Mouse (Mus musculus): ENCODE data around the gene Kif18b.
A peak's percentile ranks its signal among the peaks of the same experiment; 100 is the strongest.

Kif18b gene

DNA sequence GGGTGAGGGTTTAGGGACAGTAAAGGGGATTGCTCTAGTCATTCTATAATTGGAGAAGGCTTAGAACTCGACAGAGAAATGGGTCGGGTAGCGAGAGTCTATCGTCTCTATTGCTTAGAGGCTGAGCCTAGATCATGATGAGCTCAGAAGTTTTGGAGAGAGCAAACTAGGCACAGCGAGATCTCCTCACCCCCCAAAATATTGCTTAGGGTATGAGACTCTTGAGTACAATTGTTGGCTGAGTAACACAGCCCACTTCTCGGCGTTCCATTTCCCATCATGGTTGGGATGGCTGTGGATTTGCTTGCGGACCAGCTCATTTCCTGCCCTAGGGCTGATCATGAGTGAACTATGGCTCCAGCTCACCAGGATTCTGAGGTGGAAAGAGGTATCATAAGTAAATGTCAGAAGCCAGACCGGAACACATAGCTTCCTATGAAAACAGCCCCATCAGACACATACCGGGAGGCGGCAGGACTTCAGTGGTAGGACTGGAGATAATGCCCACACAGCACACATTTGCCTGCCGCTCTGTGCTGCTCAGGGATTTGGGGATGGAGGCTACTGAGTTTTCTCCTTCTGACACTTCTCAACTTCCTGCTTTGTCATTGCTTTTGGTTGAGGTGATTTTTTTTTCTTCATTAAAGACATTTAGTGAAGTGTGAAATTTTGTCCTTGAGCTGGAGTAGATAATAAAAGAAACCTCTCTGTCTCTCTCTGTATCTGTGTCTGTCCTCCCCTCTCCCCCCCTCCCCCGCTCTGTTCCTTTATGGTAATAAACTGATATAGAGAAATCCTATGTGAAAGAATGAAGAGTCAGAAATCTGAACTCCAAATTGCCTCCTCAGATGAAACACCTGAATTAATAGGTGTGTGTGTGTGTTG, 43.4 kb downstream of the Kif18b start:
- no peak for DNase-seq (ENCODE audit: inconsistent age in 2 of 2, low spot score in 1 of 2)

DNA sequence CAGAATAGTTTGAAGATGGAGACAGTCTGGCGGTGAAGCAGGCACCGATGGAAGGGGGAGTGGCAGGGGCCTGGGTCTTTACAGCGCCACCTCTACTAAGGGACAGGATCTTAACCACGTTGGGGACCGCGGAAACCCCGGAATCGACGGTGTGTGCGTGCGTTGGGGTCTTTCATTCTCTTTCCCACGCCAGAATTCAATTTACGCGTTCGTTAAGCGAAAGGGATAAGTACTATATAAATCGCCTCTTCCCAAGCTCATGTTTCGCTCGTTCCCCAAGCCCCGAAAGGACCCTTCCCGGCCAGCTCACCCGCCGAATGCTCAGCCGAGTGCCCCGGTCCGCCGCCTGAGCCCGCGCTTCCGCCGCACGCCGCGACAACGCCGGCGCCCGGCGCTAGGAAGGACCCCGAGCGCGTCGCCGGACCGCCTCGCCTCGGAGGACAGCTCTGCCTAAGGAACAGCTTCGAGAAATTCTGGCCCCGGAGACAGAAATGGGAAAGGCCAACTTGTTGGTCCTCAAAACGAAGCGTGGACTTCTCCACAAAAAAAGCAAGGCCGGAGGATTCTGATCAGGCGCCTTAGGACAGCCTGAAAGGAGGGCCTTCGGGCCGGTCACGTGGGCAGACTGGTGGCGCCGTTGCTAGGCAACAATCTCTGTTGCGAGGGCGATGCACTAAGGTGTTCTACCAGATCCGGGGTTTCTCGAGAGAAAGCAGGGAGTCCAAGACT, 44.2 kb downstream of the Kif18b start, which contains the start of the genes Eftud2 and Ccdc103:
TSS of gene Eftud2 (minus strand) at position 401 of the 729 bp plus-strand sequence.
TSS of gene Ccdc103 (plus strand) at position 620 of the 729 bp plus-strand sequence.
- DNase-seq (ENCODE audit: inconsistent age in 2 of 2, low spot score in 1 of 2): peak; percentile 93 to 99

DNA sequence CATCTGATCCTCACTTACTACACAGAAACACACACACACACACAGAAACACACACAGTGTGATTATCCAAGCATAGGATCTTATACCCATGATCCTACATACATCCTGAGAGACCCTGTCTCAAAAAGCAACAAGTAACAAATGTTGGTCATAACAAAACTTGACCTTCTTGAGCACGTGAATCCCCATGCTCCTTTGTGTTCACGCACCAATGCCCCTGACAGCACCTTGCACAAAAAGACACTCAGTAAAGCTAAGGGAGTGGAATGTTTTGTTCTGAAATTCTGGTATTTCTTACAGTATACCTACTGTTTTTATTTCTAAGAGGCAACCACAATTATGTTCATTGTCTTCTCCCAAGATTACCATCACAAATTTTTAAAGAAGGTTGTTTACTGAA, 45.4 kb downstream of the Kif18b start:
- DNase-seq (ENCODE audit: inconsistent age in 2 of 2, low spot score in 1 of 2): no peak

DNA sequence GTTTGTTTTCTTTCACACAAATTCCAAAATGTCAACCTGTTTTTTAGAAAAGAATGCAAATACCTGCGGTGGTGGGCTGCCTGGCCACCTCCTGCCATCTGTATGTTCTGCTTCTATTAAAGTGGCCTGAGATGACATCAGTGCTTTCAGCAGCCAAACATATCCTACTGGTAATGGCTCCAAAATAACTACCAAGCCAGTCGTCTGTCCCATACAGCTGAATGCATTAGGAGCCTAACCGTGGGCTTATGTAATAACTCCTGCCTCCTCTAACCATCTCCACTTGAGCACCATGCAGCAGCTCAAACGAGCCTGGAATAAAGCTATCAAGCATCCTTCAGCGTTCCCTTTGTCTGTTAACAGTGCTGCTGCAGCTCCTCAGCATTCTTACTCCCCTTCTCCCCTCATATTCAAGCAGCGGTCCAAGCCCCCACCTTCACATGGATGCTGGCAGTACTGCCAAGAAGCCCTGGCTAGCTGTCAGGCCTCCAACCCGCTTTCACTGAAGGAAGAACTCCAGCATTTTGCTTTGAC, 50.1 kb downstream of the Kif18b start:
- DNase-seq (ENCODE audit: inconsistent age in 2 of 2, low spot score in 1 of 2): no peak

DNA sequence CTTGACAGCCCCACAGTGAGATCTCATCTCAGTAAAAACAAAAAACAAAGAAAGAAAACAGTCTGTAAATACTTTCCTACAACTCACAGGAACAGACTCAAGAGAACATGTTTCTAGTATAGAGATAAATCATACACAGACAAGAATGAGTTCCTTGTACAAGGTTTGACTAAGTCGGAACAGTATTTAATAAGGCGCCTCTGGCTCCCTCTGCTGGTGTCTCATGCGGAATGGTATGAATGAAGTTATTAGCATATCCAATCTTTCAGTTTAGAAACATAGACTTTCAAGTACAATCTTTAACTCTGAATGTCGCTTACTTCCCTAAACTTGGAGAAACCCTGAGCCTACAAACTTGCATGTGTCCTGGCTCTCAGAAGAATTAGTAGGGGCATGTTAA, 60.7 kb downstream of the Kif18b start:
- DNase-seq (ENCODE audit: inconsistent age in 2 of 2, low spot score in 1 of 2): peak; percentile 63 to 86

DNA sequence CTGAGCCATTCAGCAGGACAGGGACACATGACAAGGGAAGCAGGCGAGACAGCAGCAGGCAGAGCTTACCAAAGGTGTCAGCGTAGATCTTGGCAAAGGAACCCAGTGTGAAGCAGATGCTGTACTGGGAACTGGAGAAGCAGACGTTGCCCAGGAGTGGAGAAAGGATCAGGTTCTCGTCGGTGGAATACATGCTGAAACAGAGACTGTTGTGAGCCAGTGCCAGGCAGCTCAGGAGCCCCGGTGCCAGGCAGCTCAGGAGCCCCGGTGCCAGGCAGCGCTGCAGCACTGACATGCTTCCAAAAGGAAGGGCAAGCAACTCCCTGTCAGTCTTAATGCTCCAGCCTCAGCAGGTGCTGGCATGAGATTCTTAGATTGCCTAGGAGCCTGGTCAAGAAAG, 65.0 kb downstream of the Kif18b start:
- no peak for DNase-seq (ENCODE audit: inconsistent age in 2 of 2, low spot score in 1 of 2)

DNA sequence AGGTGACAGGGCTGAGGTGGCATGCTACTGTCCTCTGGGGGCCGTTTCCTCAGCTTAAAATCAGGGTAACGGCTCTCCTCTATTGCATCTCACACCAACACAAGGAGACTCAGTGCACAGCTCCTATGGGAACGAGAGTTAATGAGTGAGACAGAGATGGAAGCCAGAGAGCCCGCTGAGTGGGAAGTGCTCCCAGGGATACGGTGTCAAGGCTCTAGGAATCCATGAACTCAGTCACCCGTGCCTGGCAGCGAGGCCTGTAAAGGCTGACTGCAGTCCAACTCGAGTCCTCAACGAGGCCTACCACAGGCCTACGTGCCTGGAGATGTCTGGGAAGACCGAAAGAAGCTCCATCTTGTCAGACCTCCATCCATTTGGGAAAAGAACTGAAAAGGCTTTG, 66.0 kb downstream of the Kif18b start:
- DNase-seq (ENCODE audit: inconsistent age in 2 of 2, low spot score in 1 of 2): no peak

DNA sequence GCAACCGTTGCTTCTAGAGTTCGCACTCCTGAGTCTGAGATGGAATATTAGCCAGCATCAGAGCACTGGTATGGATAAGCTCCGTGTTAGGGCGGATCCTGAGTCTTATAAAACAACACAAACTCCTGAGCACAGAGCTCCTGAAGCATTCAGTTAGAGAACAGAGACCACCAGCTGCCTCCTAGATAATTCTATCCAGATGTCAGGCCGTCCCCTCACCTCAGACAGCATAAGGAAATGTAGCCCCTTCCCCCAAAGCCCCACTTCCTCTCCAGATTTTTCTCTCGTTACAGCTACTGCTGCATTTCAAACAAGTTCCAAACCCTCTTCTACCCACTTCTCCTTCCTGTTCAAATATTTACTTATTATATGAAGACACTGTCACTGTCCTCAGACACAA, 69.0 kb downstream of the Kif18b start:
- no peak for DNase-seq (ENCODE audit: inconsistent age in 2 of 2, low spot score in 1 of 2)
